Mouse (Mus musculus) adrenal gland, postnatal 0 days (tissue): Measurements from ENCODE around the gene Sprr2h. TPM values are rescaled to one million over a fixed set of nuclear protein-coding genes. Genes with fewer than 3 reads are reported as not detected.

ENCODE experiments used
- polyA plus RNA-seq: library from polyadenylated mRNA; unstranded; fragments of >200 nt; fragmentation: Nextera tagmentation; extraction: Ambion mirVana; gene quantifications from 2 replicates; pipeline ENCODE4 v1.2.1, GENCODE M21; 2015

The Sprr2h gene
- 0.36 TPM in 1 of 2 replicates, not detected in the other for polyA plus RNA-seq

GRCm38 (mm10) chr3:92385385-92385784 is at the start of gene Sprr2h:
Sprr2h (plus strand) TSS chr3:92385685.

DNA sequence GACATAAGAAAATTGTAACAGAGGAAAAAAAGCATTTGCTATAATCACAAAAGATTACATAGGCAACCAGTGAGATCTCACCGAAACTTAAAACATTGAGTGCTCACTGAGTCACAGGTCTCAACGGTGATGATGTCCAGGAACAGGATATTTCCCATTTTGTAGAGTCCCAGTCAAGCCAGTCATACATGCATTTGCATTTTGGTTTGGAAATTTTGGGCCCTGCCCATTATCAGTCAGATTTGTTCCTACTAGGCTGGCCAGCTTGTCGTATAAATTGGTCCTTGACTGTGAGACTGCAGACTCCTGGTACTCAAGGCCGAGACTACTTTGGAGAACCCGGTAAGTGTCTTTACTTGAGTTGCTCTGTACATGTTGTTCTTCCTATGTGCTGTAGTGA is 46.6 kb upstream of the Sprr2h start, which contains the start of gene Sprr2d:
TSS of gene Sprr2d (plus strand) at position 301 of the 400 bp plus-strand sequence.

GRCm38 (mm10) chr3:92351843-92352242 is 33.6 kb upstream of the Sprr2h start, which contains the start of gene Sprr2e:
Sprr2e (plus strand) TSS chr3:92352143.

DNA sequence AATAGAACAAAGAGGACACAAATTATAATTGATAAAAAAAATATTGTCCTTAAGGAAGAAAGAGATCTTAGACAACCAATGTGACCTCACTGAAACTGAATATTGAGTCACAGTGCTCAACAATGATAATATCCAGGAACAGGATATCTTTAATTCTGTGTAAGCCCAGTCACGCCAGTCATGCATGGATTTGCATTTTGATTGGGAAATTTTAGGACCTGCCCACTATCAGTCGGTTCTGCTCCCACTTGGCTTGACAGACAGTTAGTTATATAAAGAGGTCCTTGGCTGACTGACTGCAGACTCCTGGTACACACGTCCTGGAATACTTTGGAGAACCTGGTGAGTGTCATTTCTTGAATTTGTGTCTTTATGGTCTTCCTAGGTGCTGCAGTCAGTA is 20.6 kb upstream of the Sprr2h start, which contains the start of gene Sprr2f:
TSS of gene Sprr2f (plus strand) at position 301 of the 400 bp plus-strand sequence.

GRCm38 (mm10) chr3:92407691-92408090 is 22.2 kb downstream of the Sprr2h start, which contains the start of gene Sprr2i:
Sprr2i (plus strand) TSS chr3:92407991.

DNA sequence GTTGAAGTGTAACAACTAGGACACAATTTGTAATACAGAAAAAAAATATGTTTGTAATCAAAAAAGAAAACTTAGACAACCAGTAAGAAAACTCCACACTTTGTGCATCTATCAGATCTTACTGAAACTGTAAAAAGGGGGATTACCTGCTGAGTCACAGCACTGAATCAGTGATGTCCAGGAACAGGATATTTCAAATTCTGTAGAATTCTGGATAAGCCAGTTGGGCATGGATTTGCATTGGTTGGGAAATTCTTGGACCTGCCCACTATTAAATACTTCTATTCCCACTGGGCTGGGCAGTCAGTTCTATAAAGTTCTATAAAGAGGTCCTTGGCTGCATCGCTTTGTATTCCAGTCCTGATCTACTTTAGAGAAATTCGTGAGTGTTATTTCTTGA is 32.3 kb downstream of the Sprr2h start, which contains the start of gene Sprr2j-ps:
TSS of gene Sprr2j-ps (plus strand) at position 301 of the 400 bp plus-strand sequence.

GRCm38 (mm10) chr3:92429323-92429722 is 43.8 kb downstream of the Sprr2h start, which contains the start of gene Gm9774:
Gm9774 (minus strand) TSS chr3:92429423.

DNA sequence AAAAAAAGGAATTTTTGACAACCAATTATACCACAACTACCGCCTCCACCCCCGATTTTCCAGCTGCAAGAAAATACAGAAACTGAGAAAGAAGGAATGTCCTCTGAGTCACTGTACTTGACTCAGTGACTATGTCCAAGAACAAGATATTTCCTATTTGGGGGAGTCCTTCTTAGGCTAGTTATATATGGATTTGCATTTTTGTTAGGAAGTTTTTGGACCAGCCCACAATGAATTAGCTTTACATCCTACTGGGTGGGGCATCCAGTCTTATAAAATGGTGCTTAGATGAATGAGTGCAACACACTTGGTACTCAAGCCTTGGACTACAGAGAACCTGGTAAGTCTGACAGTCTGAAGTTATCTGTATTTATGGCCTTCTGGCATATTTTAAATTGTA is 46.8 kb downstream of the Sprr2h start, which contains the start of gene Sprr2k:
TSS of gene Sprr2k (plus strand) at position 301 of the 400 bp plus-strand sequence.

Other genes with a start within 250 kb of the Sprr2h start
- not detected in 2 replicates for gene Lelp1, start 242.9 kb upstream of the Sprr2h start, polyA plus RNA-seq
- gene Sprr2a1, start 169.9 kb upstream of the Sprr2h start, polyA plus RNA-seq, result 0.39 TPM in 1 of 2 replicates, not detected in the other
- 2.6 and 32.2 TPM in 2 replicates for gene Sprr2a2, start 169.8 kb upstream of the Sprr2h start, polyA plus RNA-seq
- gene Sprr2a3, start 100.3 kb upstream of the Sprr2h start, polyA plus RNA-seq, result 0.59 and 1.6 TPM in 2 replicates
- not detected in 2 replicates for gene Sprr2b, start 69.1 kb upstream of the Sprr2h start, polyA plus RNA-seq
- not detected in 2 replicates for gene Sprr2d, start 46.5 kb upstream of the Sprr2h start, polyA plus RNA-seq
- not detected in 2 replicates for gene Sprr2e, start 33.5 kb upstream of the Sprr2h start, polyA plus RNA-seq
- gene Sprr2f, start 20.5 kb upstream of the Sprr2h start, polyA plus RNA-seq, result not detected in 2 replicates
- gene Sprr2i, start 22.3 kb downstream of the Sprr2h start, polyA plus RNA-seq, result 0.22 TPM in 1 of 2 replicates, not detected in the other
- gene Sprr2j-ps, start 32.4 kb downstream of the Sprr2h start, polyA plus RNA-seq, result 0.39 TPM in 1 of 2 replicates, not detected in the other
- gene Gm9774, start 43.7 kb downstream of the Sprr2h start, polyA plus RNA-seq, result 6.7 and 8.1 TPM in 2 replicates
- gene Sprr2k, start 46.9 kb downstream of the Sprr2h start, polyA plus RNA-seq, result not detected in 2 replicates
- gene Sprr1b, start 53.1 kb downstream of the Sprr2h start, polyA plus RNA-seq, result 0.32 TPM in 1 of 2 replicates, not detected in the other
- 0.25 and 4.2 TPM in 2 replicates for gene Sprr3, start 73.0 kb downstream of the Sprr2h start, polyA plus RNA-seq
- gene Sprr1a, start 100.2 kb downstream of the Sprr2h start, polyA plus RNA-seq, result 1.6 and 7.8 TPM in 2 replicates
- not detected in 2 replicates for gene Sprr4, start 114.8 kb downstream of the Sprr2h start, polyA plus RNA-seq
- not detected in 2 replicates for gene 2310046K23Rik, start 148.8 kb downstream of the Sprr2h start, polyA plus RNA-seq
- gene Ivl, start 188.1 kb downstream of the Sprr2h start, polyA plus RNA-seq, result 0.38 TPM in 1 of 2 replicates, not detected in the other
- 0.15 and 0.84 TPM in 2 replicates for gene Smcp, start 203.3 kb downstream of the Sprr2h start, polyA plus RNA-seq
- gene 2210017I01Rik, start 221.8 kb downstream of the Sprr2h start, polyA plus RNA-seq, result not detected in 2 replicates
- 3.2 and 3.3 TPM in 2 replicates for gene Lce6a, start 236.0 kb downstream of the Sprr2h start, polyA plus RNA-seq